Mouse (Mus musculus) adipocyte (in vitro differentiated cells): Measurements from ENCODE around the gene Perm1.

Source experiments
- DNase-seq: peaks from one replicate; pipeline ENCODE4 v3.0.0-alpha.2; 2016; ENCODE audit warnings: low spot score

Perm1 gene

GRCm38 (mm10) chr4:156215649-156216048, at the start of gene Perm1:
Gene Perm1 (plus strand): TSS chr4:156215868.
- DNase-seq: peak; percentile 74

GRCm38 (mm10) chr4:156166477-156166876, 49.2 kb upstream of the Perm1 start:
- DNase-seq: no peak

- no peak for DNase-seq
Observed at GRCm38 (mm10) chr4:156168611-156169010, 47.1 kb upstream of the Perm1 start.

- no peak for DNase-seq
Observed at GRCm38 (mm10) chr4:156169129-156169528, 46.5 kb upstream of the Perm1 start.

GRCm38 (mm10) chr4:156171828-156172227, 43.8 kb upstream of the Perm1 start:
- no peak for DNase-seq

GRCm38 (mm10) chr4:156177630-156178029, 38.0 kb upstream of the Perm1 start:
- no peak for DNase-seq

- no peak for DNase-seq
Observed at GRCm38 (mm10) chr4:156183747-156184146, 31.9 kb upstream of the Perm1 start.

GRCm38 (mm10) chr4:156184291-156184954, 31.2 kb upstream of the Perm1 start:
- no peak for DNase-seq

- no peak for DNase-seq
Observed at GRCm38 (mm10) chr4:156185456-156185949, 30.2 kb upstream of the Perm1 start.

- DNase-seq: no peak
Observed at GRCm38 (mm10) chr4:156185950-156186850, 29.5 kb upstream of the Perm1 start.

- no peak for DNase-seq
Observed at GRCm38 (mm10) chr4:156188162-156188810, 27.4 kb upstream of the Perm1 start.

GRCm38 (mm10) chr4:156188811-156189323, 26.8 kb upstream of the Perm1 start:
- DNase-seq: no peak

- no peak for DNase-seq
Observed at GRCm38 (mm10) chr4:156192421-156193199, 23.1 kb upstream of the Perm1 start.

- no peak for DNase-seq
Observed at GRCm38 (mm10) chr4:156193200-156193590, 22.5 kb upstream of the Perm1 start.

GRCm38 (mm10) chr4:156193906-156194305, 21.8 kb upstream of the Perm1 start:
- DNase-seq: no peak

- no peak for DNase-seq
Observed at GRCm38 (mm10) chr4:156194346-156194745, 21.3 kb upstream of the Perm1 start.

GRCm38 (mm10) chr4:156195927-156196870, 19.5 kb upstream of the Perm1 start:
- DNase-seq: no peak

GRCm38 (mm10) chr4:156197131-156197828, 18.4 kb upstream of the Perm1 start, which contains the start of gene Agrn:
Gene Agrn (minus strand): TSS chr4:156197488.
- peak; percentile 50 for DNase-seq

- DNase-seq: peak; percentile 86
Observed at GRCm38 (mm10) chr4:156197829-156198205, 17.9 kb upstream of the Perm1 start.
